Mouse (Mus musculus) heart, embryonic 14.5 days (tissue): ENCODE measurements around the gene Ciao2a. TPM values are rescaled to one million over a fixed set of nuclear protein-coding genes. Genes with fewer than 3 reads are reported as not detected.

Source experiments
- ATAC-seq: fragments of 200-750 bp; cut with Nextera tagmentation; 2 replicates; pipeline ENCODE4 v1.8.0; 2017; ENCODE audit warnings: low read depth, moderate TSS enrichment; ENCODE audit not compliant: insufficient number of reproducible peaks, insufficient read depth, low FRiP score
- H3K27ac ChIP-seq, 2 experiments: fragments of 200-500 bp in 1 of 2; fragments of 300-500 bp in 1 of 2; sonication (generic) in 1 of 2; replicated peaks in 1 of 2; 2 replicates each; pipeline ENCODE4 v1.5.1; 2012 to 2014; ENCODE audit warnings: low read depth in 2 of 2, low read length in 2 of 2, control low read depth in 1 of 2, mild to moderate bottlenecking in 1 of 2, mixed read lengths in 1 of 2; ENCODE audit not compliant: control insufficient read depth in 1 of 2, insufficient read depth in 1 of 2
- H3K27me3 ChIP-seq: fragments of 300-500 bp; sonication (generic); 2 replicates; pipeline ENCODE4 v1.6.1; 2014; ENCODE audit warnings: mild to moderate bottlenecking, low read length, control low read depth; ENCODE audit not compliant: control insufficient read depth, insufficient read depth
- H3K36me3 ChIP-seq: fragments of 300-500 bp; sonication (generic); 2 replicates; pipeline ENCODE4 v1.6.1; 2014; ENCODE audit warnings: mild to moderate bottlenecking, control low read depth, low read length, mixed read lengths; ENCODE audit not compliant: control insufficient read depth, insufficient read depth
- H3K4me1 ChIP-seq, 2 experiments: fragments of 200-500 bp in 1 of 2; fragments of 300-500 bp in 1 of 2; sonication (generic) in 1 of 2; 2 replicates each; pipeline ENCODE4 v1.6.1; 2012 to 2014; ENCODE audit warnings: low read length in 2 of 2, control low read depth in 1 of 2, mixed read lengths in 1 of 2; ENCODE audit not compliant: control insufficient read depth in 2 of 2, insufficient read depth in 2 of 2
- H3K4me2 ChIP-seq: fragments of 300-500 bp; sonication (generic); 2 replicates; pipeline ENCODE4 v1.6.1; 2014; ENCODE audit warnings: mild to moderate bottlenecking, low read length
- H3K4me3 ChIP-seq, 2 experiments: fragments of 200-500 bp in 1 of 2; fragments of 300-500 bp in 1 of 2; sonication (generic) in 1 of 2; 2 replicates each; pipeline ENCODE4 v1.5.1; 2012 to 2014; ENCODE audit warnings: low read length in 2 of 2, mild to moderate bottlenecking in 2 of 2, control low read depth in 1 of 2, low read depth in 1 of 2, moderate library complexity in 1 of 2; ENCODE audit not compliant: control insufficient read depth in 1 of 2, insufficient read depth in 1 of 2
- H3K9ac ChIP-seq: fragments of 300-500 bp; sonication (generic); 2 replicates; pipeline ENCODE4 v1.6.1; 2014; ENCODE audit warnings: mild to moderate bottlenecking, low read length
- H3K9me3 ChIP-seq: fragments of 300-500 bp; sonication (generic); 2 replicates; pipeline ENCODE4 v1.6.1; 2016; ENCODE audit warnings: low read length, control low read depth; ENCODE audit not compliant: control insufficient read depth
- WGBS: fragments of 180-500 bp; shearing (Covaris S2); extraction: QIAGEN DNeasy Blood & Tissue Kit; methylation state at CpG from one replicate; pipeline ENCODE4 v1.1.7; 2014; 5-methylcytosine and 5-hydroxymethylcytosine counted together
- polyA plus RNA-seq: library from polyadenylated mRNA; unstranded; fragments of >200 nt; fragmentation: Nextera tagmentation; extraction: Ambion mirVana; gene quantifications from 2 replicates; pipeline ENCODE4 v1.2.1, GENCODE M21; 2014

Ciao2a gene
- polyA plus RNA-seq, 1 experiment from 2014 or later: 163 TPM

- 0 out of 2 replicates have a peak, but pooled peaks have one; percentile 28 for ATAC-seq
- H3K27ac ChIP-seq: no peak overlapping the region; a peak in 1 of 4 replicates
Measured at GRCm38 (mm10) chr9:66179795-66180194, 53.4 kb downstream of the Ciao2a start.

GRCm38 (mm10) chr9:66181126-66181825 lies 54.9 kb downstream of the Ciao2a start:
- no peak for ATAC-seq
- Histone ChIP-seq H3K9me3 (no peaks in the 10 kb centered on the region), H3K9ac (no peak overlapping the region), H3K4me2 (peak overlapping the region; percentile 6; the same call in 1 of the 2 replicates), H3K36me3 (no peaks in the 10 kb centered on the region), H3K4me1 (peaks cover 23 to 25% of the 10 kb centered on the region in 2 experiments), H3K4me3 (no peak overlapping the region), H3K27ac (peak overlapping the region in 1 of 2 experiments; percentile 62; a peak in 3 of 4 replicates), H3K27me3 (no peaks in the 10 kb centered on the region)
- 65% methylated on average over 4 of the region's 4 CpGs for WGBS

More at GRCm38 (mm10) chr9:66179795-66180194, 53.4 kb downstream of the Ciao2a start:
- Histone ChIP-seq H3K4me3 (no peak overlapping the region), H3K4me2 (no peak overlapping the region), H3K4me1 (peaks cover 23 to 25% of the 10 kb centered on the region in 2 experiments), H3K27me3 (no peaks in the 10 kb centered on the region), H3K36me3 (no peaks in the 10 kb centered on the region), H3K9me3 (no peaks in the 10 kb centered on the region), H3K9ac (no peak overlapping the region)
- 16% methylated on average over 6 of the region's 6 CpGs for WGBS

- ATAC-seq: no peak; the same call in 1 of the 2 replicates
- no peaks in the 10 kb centered on the region for H3K9me3 ChIP-seq
- peak overlapping the region; percentile 23 to 62 for H3K27ac ChIP-seq
- no peak overlapping the region for H3K4me3 ChIP-seq
- peaks cover 23 to 25% of the 10 kb centered on the region in 2 experiments for H3K4me1 ChIP-seq
- no peak overlapping the region for H3K9ac ChIP-seq
- 17% methylated on average over 11 of the region's 11 CpGs for WGBS
- H3K4me2 ChIP-seq: peak overlapping the region; percentile 6; the same call in 1 of the 2 replicates
- H3K36me3 ChIP-seq: no peaks in the 10 kb centered on the region
- H3K27me3 ChIP-seq: no peaks in the 10 kb centered on the region
Measured at GRCm38 (mm10) chr9:66181826-66182678, 55.6 kb downstream of the Ciao2a start.

GRCm38 (mm10) chr9:66182679-66182993 lies 56.2 kb downstream of the Ciao2a start:
- 53% methylated on average over 3 of the region's 3 CpGs for WGBS
- Histone ChIP-seq H3K27me3 (no peaks in the 10 kb centered on the region), H3K4me2 (no peak overlapping the region), H3K4me1 (peaks cover 23 to 25% of the 10 kb centered on the region in 2 experiments), H3K27ac (peak overlapping the region; percentile 23 to 47; a peak in 1 of 4 replicates), H3K9me3 (no peaks in the 10 kb centered on the region), H3K9ac (no peak overlapping the region), H3K36me3 (no peaks in the 10 kb centered on the region), H3K4me3 (no peak overlapping the region)
- ATAC-seq: no peak

DNA sequence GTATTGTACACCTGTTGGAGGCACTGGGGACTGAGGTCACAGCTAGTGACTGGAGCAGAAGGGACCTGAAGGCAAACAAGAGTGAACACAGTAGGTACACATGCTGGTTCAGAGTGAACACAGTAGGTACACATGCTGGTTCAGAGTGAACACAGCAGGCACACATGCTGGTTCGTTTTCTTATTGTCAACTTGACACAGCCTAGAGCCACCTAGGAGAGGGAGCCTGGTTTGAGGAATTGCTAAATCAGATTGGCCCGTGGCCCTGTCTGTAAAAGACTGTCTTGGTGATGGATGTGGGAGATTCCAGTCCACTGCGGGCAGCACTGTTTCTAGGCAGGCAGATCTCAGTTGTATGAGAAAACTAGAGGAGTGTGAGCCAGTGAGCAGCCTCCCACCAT lies 56.6 kb downstream of the Ciao2a start:
- ATAC-seq: no peak
- no peak overlapping the region for H3K4me2 ChIP-seq
- WGBS: 67% methylated on average over 3 of the region's 3 CpGs

GRCm38 (mm10) chr9:66184572-66184971 lies 58.2 kb downstream of the Ciao2a start:
- ATAC-seq: no peak
- H3K4me1 ChIP-seq: peaks cover 20 to 23% of the 10 kb centered on the region in 2 experiments
- H3K27me3 ChIP-seq: no peaks in the 10 kb centered on the region
- H3K9ac ChIP-seq: no peak overlapping the region
- H3K9me3 ChIP-seq: no peaks in the 10 kb centered on the region
- no peak overlapping the region for H3K4me2 ChIP-seq
- no peaks in the 10 kb centered on the region for H3K36me3 ChIP-seq
- WGBS: 66% methylated on average over 5 of the region's 5 CpGs
- H3K27ac ChIP-seq: no peak overlapping the region
- no peak overlapping the region for H3K4me3 ChIP-seq

More for the DNA sequence above, 56.6 kb downstream of the Ciao2a start:
- H3K9ac ChIP-seq: no peak overlapping the region
- peaks cover 23 to 25% of the 10 kb centered on the region in 2 experiments for H3K4me1 ChIP-seq
- no peak overlapping the region for H3K27ac ChIP-seq
- H3K9me3 ChIP-seq: no peaks in the 10 kb centered on the region
- H3K4me3 ChIP-seq: no peak overlapping the region
- H3K27me3 ChIP-seq: no peaks in the 10 kb centered on the region
- H3K36me3 ChIP-seq: no peaks in the 10 kb centered on the region

- Histone ChIP-seq H3K4me1 (peaks cover 11 to 12% of the 10 kb centered on the region in 2 experiments), H3K4me2 (no peak overlapping the region), H3K9ac (no peak overlapping the region), H3K27me3 (no peaks in the 10 kb centered on the region), H3K4me3 (no peak overlapping the region), H3K9me3 (no peaks in the 10 kb centered on the region), H3K36me3 (no peaks in the 10 kb centered on the region), H3K27ac (no peak overlapping the region)
- ATAC-seq: no peak
- WGBS: 48% methylated on average over 6 of the region's 6 CpGs
Measured at GRCm38 (mm10) chr9:66186426-66186825, 60.0 kb downstream of the Ciao2a start.
